18 mouse cellular contexts compared by ENCODE assay signal in genomic region chr10:52194957-52195852, GRCm38 (mm10). TPM values are rescaled to one million over a fixed set of nuclear protein-coding genes. Genes with fewer than 3 reads are reported as not detected.
"Had no signal": no experiment of that assay in that cellular context is flagged by ENCODE, and none has a peak within 500 bp of the region (broad histone marks: within the 10 kb centered on the region; RNA-seq: fewer than 3 reads in every experiment).

Ros1 (minus strand) TSS chr10:52195244.

- H3K9ac ChIP-seq: limb, embryonic 12.5 days; liver, embryonic 13.5 days; liver, postnatal 0 days; lung, embryonic 15.5 days; midbrain, embryonic 13.5 days had no signal

- DNase-seq: kidney, adult 2 months; kidney, postnatal 36 days; liver; liver, embryonic 13.5 days; liver, postnatal 0 days; right cerebral cortex, postnatal 14 days; thymus, postnatal 4 days had no signal

- H3K4me2 ChIP-seq: limb, embryonic 12.5 days; liver, embryonic 13.5 days; lung, embryonic 15.5 days; midbrain, embryonic 13.5 days had no signal

- H3K27ac ChIP-seq: layer of hippocampus, adult 2 months; limb, embryonic 12.5 days; liver, embryonic 13.5 days; lung, embryonic 15.5 days; macrophage; midbrain, embryonic 13.5 days; stomach, postnatal 0 days had no signal

- H3K9me3 ChIP-seq: limb, embryonic 12.5 days; liver, embryonic 13.5 days; lung, embryonic 15.5 days; midbrain, embryonic 13.5 days had no signal

- ATAC-seq: liver, postnatal 0 days; midbrain, embryonic 13.5 days had no signal

- H3K36me3 ChIP-seq: limb, embryonic 12.5 days; liver, embryonic 13.5 days; lung, embryonic 15.5 days; midbrain, embryonic 13.5 days had no signal

- H3K27me3 ChIP-seq: limb, embryonic 12.5 days; liver, embryonic 13.5 days; lung, embryonic 15.5 days; megakaryocyte, embryonic 14.5 days; midbrain, embryonic 13.5 days had no signal

- H3K4me1 ChIP-seq: limb, embryonic 12.5 days; liver, embryonic 13.5 days; lung, embryonic 15.5 days; megakaryocyte, embryonic 14.5 days; midbrain, embryonic 13.5 days had no signal

- H3K4me3 ChIP-seq: layer of hippocampus, adult 2 months; limb, embryonic 12.5 days; liver, embryonic 13.5 days; lung, embryonic 15.5 days; megakaryocyte, embryonic 14.5 days; midbrain, embryonic 13.5 days had no signal

RNA-seq across cellular contexts. Expression of gene Ros1, which starts in this region (rescaled TPM):
- total RNA-seq: layer of hippocampus, adult 2 months; layer of hippocampus, postnatal 10 days; left cerebral cortex, postnatal 36 days; midbrain, postnatal 0 days had no signal
- polyA plus RNA-seq: limb, embryonic 12.5 days; liver, postnatal 0 days; macrophage; midbrain, embryonic 13.5 days; midbrain, postnatal 0 days; neural tube, embryonic 14.5 days had no signal
